1 mouse cellular context compared by ENCODE assay signal in the genomic region with DNA sequence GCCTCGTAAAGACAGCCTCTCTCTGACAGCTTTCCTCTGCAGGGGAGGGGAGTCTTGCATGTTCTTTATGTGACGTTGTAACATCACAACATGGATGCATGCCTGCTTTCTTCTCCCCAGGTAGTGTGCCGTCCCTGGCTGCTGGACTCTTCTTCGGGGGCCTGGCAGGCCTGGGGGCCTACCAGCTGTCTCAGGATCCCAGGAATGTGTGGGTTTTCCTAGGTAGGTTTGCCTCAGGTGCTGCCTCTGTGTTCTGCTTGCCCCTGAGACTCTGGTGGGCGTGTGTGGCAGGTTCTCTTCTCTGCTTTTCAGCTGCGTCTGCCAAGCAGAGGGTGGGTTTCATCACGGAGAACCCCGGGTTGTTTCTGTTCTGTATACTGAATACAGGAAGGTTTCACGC.
TF ChIP-seq lines count a peak whose summit lies in the region.

No protein-coding gene starts in this region.

TF ChIP-seq in MEL, 35 proteins besides CTCF, POLR2A, EP300 and RAD21:
- TF ChIP-seq KAT2A (conservative IDR thresholded peaks at IDR 0.05; ENCODE audit: low read depth, low read length) (no peak), MXI1 (IDR thresholded peaks at IDR 0.05; ENCODE audit: low read depth, low read length) (no peak)
